Mouse (Mus musculus) spleen, adult 2 months (tissue): ENCODE measurements around the gene Tle2. TPM values are rescaled to one million over a fixed set of nuclear protein-coding genes. Genes with fewer than 3 reads are reported as not detected.
A peak's percentile ranks its signal among the peaks of the same experiment; 100 is the strongest.

ENCODE experiments used
- DNase-seq, 2 experiments: peaks; one replicate each; pipeline versions ENCODE4 v3.0.0 to v3.0.0-alpha.2; 2012 to 2021; ENCODE audit warnings: low spot score in 2 of 2, low read depth in 1 of 2
- H3K27ac ChIP-seq: fragments of 200-500 bp; 2 replicates; pipeline ENCODE4 v1.5.1; 2012; ENCODE audit warnings: low read length, inconsistent platforms; ENCODE audit not compliant: insufficient read depth
- H3K27me3 ChIP-seq: fragments of 200-500 bp; 2 replicates; pipeline ENCODE4 v1.6.1; 2012; ENCODE audit warnings: mild to moderate bottlenecking, moderate library complexity, low read length, inconsistent platforms; ENCODE audit not compliant: control insufficient read depth, insufficient read depth
- H3K36me3 ChIP-seq: fragments of 200-500 bp; 2 replicates; pipeline ENCODE4 v1.6.1; 2012; ENCODE audit warnings: mild to moderate bottlenecking, low read length, inconsistent platforms; ENCODE audit not compliant: control insufficient read depth, insufficient read depth
- H3K4me1 ChIP-seq: fragments of 200-500 bp; 2 replicates; pipeline ENCODE4 v1.6.1; 2011; ENCODE audit warnings: inconsistent platforms; ENCODE audit not compliant: control insufficient read depth, insufficient read depth, insufficient read length
- H3K4me3 ChIP-seq: fragments of 200-500 bp; 2 replicates; pipeline ENCODE4 v1.5.1; 2011; ENCODE audit warnings: mild to moderate bottlenecking, inconsistent platforms; ENCODE audit not compliant: insufficient read depth, insufficient read length; ENCODE audit errors: extremely low read depth
- CTCF ChIP-seq: fragments of 200-500 bp; IDR thresholded peaks from 2 replicates; pipeline ENCODE4 v1.5.1; 2011; ENCODE audit warnings: mild to moderate bottlenecking, inconsistent platforms; ENCODE audit not compliant: insufficient read depth, insufficient read length, insufficient replicate concordance; ENCODE audit errors: extremely low read depth
- POLR2A ChIP-seq: fragments of 200-500 bp; IDR thresholded peaks from 2 replicates; pipeline ENCODE4 v1.6.1; 2011; ENCODE audit warnings: low read depth, low read length, inconsistent platforms
- WGBS: fragments of 180-500 bp; shearing (Covaris S2); methylation state at CpG from one replicate; pipeline ENCODE4 v1.1.7; 2018; 5-methylcytosine and 5-hydroxymethylcytosine counted together
- polyA plus RNA-seq: library from polyadenylated mRNA; depleted of rRNA; stranded (reverse); fragments of >200 nt; gene quantifications from 2 replicates; pipeline ENCODE4 v1.2.3, GENCODE M21; 2012; rRNA removed

The Tle2 gene
- 49.9 and 58.6 TPM in 2 replicates for polyA plus RNA-seq

DNA sequence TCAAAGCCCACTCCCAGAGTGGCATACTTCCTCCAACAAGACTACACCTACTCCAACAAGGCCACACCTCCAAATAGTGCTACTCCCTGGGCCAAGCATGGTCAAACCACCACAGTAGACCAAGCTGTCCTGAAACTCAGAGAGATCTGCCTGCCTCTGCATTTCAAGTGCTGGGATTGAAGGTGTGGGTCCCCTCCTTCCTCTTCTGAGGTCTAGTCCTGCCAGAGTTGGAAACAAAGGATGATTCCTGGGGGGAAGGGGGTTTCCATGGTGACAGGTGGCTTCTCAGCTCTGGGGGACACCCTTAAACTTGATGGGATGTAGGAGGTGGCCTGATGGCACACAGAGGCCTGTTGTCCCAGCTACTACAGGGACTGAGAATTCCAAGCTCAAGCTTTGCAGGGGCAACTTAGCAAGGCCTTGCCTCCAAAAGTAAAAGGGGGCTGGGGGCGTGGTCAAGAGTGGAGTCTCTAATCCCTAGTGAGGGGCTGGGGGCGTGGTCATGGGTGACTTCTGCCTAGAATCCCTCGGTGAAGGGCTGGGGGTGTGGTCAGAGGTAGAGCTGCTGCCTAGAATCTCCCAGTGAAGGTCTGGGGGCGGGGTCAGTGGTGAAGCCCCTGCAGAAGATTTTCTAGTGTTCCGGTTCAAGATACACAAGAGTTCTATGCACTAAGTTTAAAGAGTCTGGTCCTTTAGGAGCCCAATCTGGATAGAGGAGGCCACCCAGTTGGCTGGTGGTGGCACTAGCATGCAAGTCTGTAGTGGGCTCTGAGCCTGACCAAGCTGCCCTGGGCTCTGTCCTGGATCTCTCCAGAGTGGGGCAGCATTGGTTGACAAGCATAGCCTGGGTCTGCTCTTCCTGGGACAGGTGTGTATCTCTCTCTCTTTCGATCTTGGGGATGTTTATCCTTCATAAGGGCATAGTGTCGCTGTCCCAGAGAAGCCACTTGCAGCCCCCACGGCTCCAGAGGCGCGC, at the start of gene Tle2:
Gene Tle2, plus strand, starts transcription at position 481 of the 976 bp plus-strand sequence.
- TF ChIP-seq POLR2A (no peak), CTCF (no peak)
- no peak within 1 kb of the TSS for H3K27ac ChIP-seq
- no peak for DNase-seq
- 37% methylated on average over 10 of the region's 10 CpGs for WGBS
- H3K36me3 ChIP-seq: no peaks in the 10 kb centered on the region
- peak within 1 kb of the TSS; percentile 58 for H3K4me3 ChIP-seq
- H3K27me3 ChIP-seq: peaks cover 1% of the 10 kb centered on the region; the same call in 1 of the 2 replicates
- H3K4me1 ChIP-seq: peaks cover 9% of the 10 kb centered on the region; the same call in 1 of the 2 replicates

GRCm38 (mm10) chr10:81525017-81525694, 49.2 kb upstream of the Tle2 start:
- no peak for DNase-seq
- no peaks in the 10 kb centered on the region for H3K27me3 ChIP-seq
- H3K36me3 ChIP-seq: peaks cover 7% of the 10 kb centered on the region
- H3K4me1 ChIP-seq: peaks cover 16% of the 10 kb centered on the region; the same call in 1 of the 2 replicates
- no peak overlapping the region for H3K4me3 ChIP-seq
- TF ChIP-seq CTCF (no peak), POLR2A (no peak)
- 28% methylated on average over 13 of the region's 13 CpGs for WGBS
- peak overlapping the region; percentile 78 for H3K27ac ChIP-seq

GRCm38 (mm10) chr10:81526779-81527178, 47.6 kb upstream of the Tle2 start:
- WGBS: 4% methylated on average over 14 of the region's 14 CpGs

GRCm38 (mm10) chr10:81534826-81535225, 39.5 kb upstream of the Tle2 start:
- Histone ChIP-seq H3K4me1 (peaks cover 21% of the 10 kb centered on the region; the same call in 1 of the 2 replicates), H3K27me3 (no peaks in the 10 kb centered on the region), H3K36me3 (peaks cover 19% of the 10 kb centered on the region), H3K27ac (no peak overlapping the region), H3K4me3 (no peak overlapping the region)
- TF ChIP-seq POLR2A: no peak
- TF ChIP-seq CTCF: no peak
- DNase-seq: no peak
- WGBS: 92% methylated on average over 16 of the region's 16 CpGs

More at GRCm38 (mm10) chr10:81526779-81527178, 47.6 kb upstream of the Tle2 start:
- Histone ChIP-seq H3K27me3 (no peaks in the 10 kb centered on the region), H3K4me3 (no peak overlapping the region), H3K36me3 (peaks cover 17% of the 10 kb centered on the region), H3K27ac (no peak overlapping the region), H3K4me1 (peaks cover 14% of the 10 kb centered on the region; the same call in 1 of the 2 replicates)
- peak; percentile 99 for TF ChIP-seq CTCF
- no peak for TF ChIP-seq POLR2A
- peak; percentile 64 to 88 for DNase-seq

GRCm38 (mm10) chr10:81536734-81537133, 37.6 kb upstream of the Tle2 start:
- 80% methylated on average over 6 of the region's 6 CpGs for WGBS
- peaks cover 7% of the 10 kb centered on the region for H3K36me3 ChIP-seq
- no peaks in the 10 kb centered on the region for H3K27me3 ChIP-seq
- peaks cover 21% of the 10 kb centered on the region; the same call in 1 of the 2 replicates for H3K4me1 ChIP-seq
- no peak for DNase-seq
- H3K27ac ChIP-seq: no peak overlapping the region
- no peak overlapping the region for H3K4me3 ChIP-seq
- TF ChIP-seq CTCF: no peak
- TF ChIP-seq POLR2A: no peak

GRCm38 (mm10) chr10:81537429-81537828, 36.9 kb upstream of the Tle2 start:
- H3K27me3 ChIP-seq: no peaks in the 10 kb centered on the region
- WGBS: 65% methylated on average over 2 of the region's 2 CpGs
- no peak for TF ChIP-seq CTCF
- no peak for TF ChIP-seq POLR2A
- no peak overlapping the region for H3K27ac ChIP-seq
- H3K4me3 ChIP-seq: no peak overlapping the region
- H3K4me1 ChIP-seq: peaks cover 21% of the 10 kb centered on the region; the same call in 1 of the 2 replicates
- H3K36me3 ChIP-seq: peaks cover 3% of the 10 kb centered on the region
- DNase-seq: no peak
